Comparison of ENCODE assay signal across 9 mouse cellular contexts in the genomic region with DNA sequence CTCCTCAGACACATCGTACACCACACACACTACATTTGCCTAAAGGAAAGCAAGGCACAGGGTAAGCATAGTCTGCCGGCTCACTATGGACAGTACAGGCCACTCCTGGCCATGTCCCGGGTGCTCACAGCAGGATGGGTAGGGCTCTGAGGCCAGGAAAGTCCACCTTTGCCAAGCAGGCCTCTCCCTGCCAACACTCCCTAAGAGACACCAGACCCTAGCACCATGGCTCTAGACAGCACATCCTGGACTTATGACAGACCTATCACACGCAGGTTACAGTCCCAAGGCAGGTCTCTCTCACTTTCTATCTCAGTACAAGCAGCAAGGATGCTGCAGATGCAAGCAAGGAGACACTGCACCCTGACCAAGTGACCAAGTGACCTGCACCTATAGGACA. TPM values are rescaled to one million over a fixed set of nuclear protein-coding genes. Genes with fewer than 3 reads are reported as not detected.
DNase-seq lines count a peak whose midpoint lies in the region; ATAC-seq and TF ChIP-seq lines count a peak whose summit lies in the region.
"Had no signal": no experiment of that assay in that cellular context is flagged by ENCODE, and none has a peak within 500 bp of the region (broad histone marks: within the 10 kb centered on the region; RNA-seq: fewer than 3 reads in every experiment).

No protein-coding gene starts in this region.

- no peak overlapping the region for H3K27ac ChIP-seq in kidney, embryonic 16.5 days (ENCODE audit: low read length)
- no peak overlapping the region for H3K27ac ChIP-seq in embryonic facial prominence, embryonic 14.5 days (replicated peaks; ENCODE audit: low read depth, low read length)
- H3K27ac ChIP-seq in intestine, embryonic 15.5 days: no peak overlapping the region

- no peaks in the 10 kb centered on the region for H3K27me3 ChIP-seq in kidney, embryonic 16.5 days (ENCODE audit: insufficient read depth, low read length)
- no peaks in the 10 kb centered on the region for H3K27me3 ChIP-seq in embryonic facial prominence, embryonic 14.5 days (replicated peaks; ENCODE audit: control insufficient read depth, insufficient read depth, low read length)
- H3K27me3 ChIP-seq in intestine, embryonic 15.5 days (replicated peaks): no peaks in the 10 kb centered on the region
- no peaks in the 10 kb centered on the region for H3K27me3 ChIP-seq in myocyte (ENCODE audit: control insufficient read depth, insufficient read depth, insufficient read length)

- peaks cover 16% of the 10 kb centered on the region for H3K4me1 ChIP-seq in kidney, embryonic 16.5 days (ENCODE audit: insufficient read depth, low read length)
- H3K4me1 ChIP-seq in embryonic facial prominence, embryonic 14.5 days (ENCODE audit: control insufficient read depth, insufficient read depth, low read length): peaks cover 10% of the 10 kb centered on the region; the same call in 1 of the 2 replicates
- peaks cover 31% of the 10 kb centered on the region for H3K4me1 ChIP-seq in intestine, embryonic 15.5 days (replicated peaks)

- WGBS in kidney, embryonic 16.5 days: 92% methylated on average over 4 of the region's 4 CpGs
- 89% methylated on average over 4 of the region's 4 CpGs for WGBS in embryonic facial prominence, embryonic 14.5 days
- WGBS in intestine, embryonic 15.5 days: 86% methylated on average over 4 of the region's 4 CpGs

- H3K9ac ChIP-seq in kidney, embryonic 16.5 days (replicated peaks; ENCODE audit: low read length): peak overlapping the region; percentile 77
- peak overlapping the region; percentile 88 for H3K9ac ChIP-seq in embryonic facial prominence, embryonic 14.5 days (ENCODE audit: low read depth, low read length)
- peak overlapping the region; percentile 90 for H3K9ac ChIP-seq in intestine, embryonic 15.5 days

- H3K4me3 ChIP-seq in kidney, embryonic 16.5 days (ENCODE audit: low read length): peak overlapping the region; percentile 75
- peak overlapping the region; percentile 89 for H3K4me3 ChIP-seq in embryonic facial prominence, embryonic 14.5 days (ENCODE audit: low read depth, low read length)
- peak overlapping the region; percentile 82 for H3K4me3 ChIP-seq in intestine, embryonic 15.5 days (replicated peaks)
- H3K4me3 ChIP-seq in myocyte: peak overlapping the region; percentile 42

- peaks cover 49% of the 10 kb centered on the region for H3K36me3 ChIP-seq in kidney, embryonic 16.5 days (ENCODE audit: insufficient read depth, low read length)
- H3K36me3 ChIP-seq in embryonic facial prominence, embryonic 14.5 days (ENCODE audit: control insufficient read depth, insufficient read depth, low read length): peaks cover 48% of the 10 kb centered on the region
- peaks cover 21% of the 10 kb centered on the region for H3K36me3 ChIP-seq in intestine, embryonic 15.5 days
- H3K36me3 ChIP-seq in myocyte (ENCODE audit: control insufficient read depth, insufficient read depth): peaks cover 9% of the 10 kb centered on the region

- H3K4me2 ChIP-seq in kidney, embryonic 16.5 days (replicated peaks; ENCODE audit: low read depth, low read length): peak overlapping the region; percentile 81
- H3K4me2 ChIP-seq in embryonic facial prominence, embryonic 14.5 days (ENCODE audit: low read depth, low read length): peak overlapping the region; percentile 88
- H3K4me2 ChIP-seq in intestine, embryonic 15.5 days (replicated peaks): peak overlapping the region; percentile 81
- H3K4me2 ChIP-seq in myocyte (ENCODE audit: low read depth): peak overlapping the region; percentile 68

- H3K9me3 ChIP-seq in kidney, embryonic 16.5 days (ENCODE audit: low read length): no peaks in the 10 kb centered on the region
- no peaks in the 10 kb centered on the region for H3K9me3 ChIP-seq in embryonic facial prominence, embryonic 14.5 days (ENCODE audit: control insufficient read depth, low read length)
- H3K9me3 ChIP-seq in intestine, embryonic 15.5 days: no peaks in the 10 kb centered on the region

- H3K79me2 ChIP-seq in myocyte (ENCODE audit: control insufficient read depth, insufficient read depth): peaks cover 12% of the 10 kb centered on the region

- no peak for ATAC-seq in kidney, embryonic 16.5 days (ENCODE audit: low FRiP score, low TSS enrichment)
- ATAC-seq in embryonic facial prominence, embryonic 14.5 days (ENCODE audit: low read depth): no peak
- no peak for ATAC-seq in intestine, embryonic 15.5 days
- ATAC-seq in megakaryocyte-erythroid progenitor cell, adult 5-6 weeks (replicated peaks; ENCODE audit: low FRiP score, low TSS enrichment, poor library complexity, severe bottlenecking): no peak

- H3ac ChIP-seq in myocyte (ENCODE audit: control insufficient read depth, insufficient read length): peak overlapping the region; percentile 59

- no peak for DNase-seq in kidney, adult 8-10 months
- no peak for DNase-seq in embryonic facial prominence, embryonic 14.5 days (ENCODE audit: low spot score)
- DNase-seq in spleen, adult 12 weeks (ENCODE audit: low spot score): no peak
- no peak for DNase-seq in adrenal gland, postnatal 4 days (ENCODE audit: low spot score in 2 of 2)
- DNase-seq: thymus, postnatal 25 days had no signal

- TF ChIP-seq POLR2A in myocyte (IDR thresholded peaks at IDR 0.05; ENCODE audit: insufficient read length, low read depth): no peak

TF ChIP-seq in myocyte, 11 proteins besides CTCF, POLR2A, EP300 and RAD21:
- TF ChIP-seq MYOD1 (IDR thresholded peaks at IDR 0.05; ENCODE audit: control insufficient read depth in 1 of 3, insufficient read length in 2 of 3, low read depth in 2 of 3) (no peak), MAX (IDR thresholded peaks at IDR 0.05; ENCODE audit: low read depth) (no peak), TCF12 (IDR thresholded peaks at IDR 0.05; ENCODE audit: insufficient read depth, poor library complexity, severe bottlenecking) (no peak), MYOG (IDR thresholded peaks at IDR 0.05; ENCODE audit: control insufficient read depth in 1 of 3, insufficient read depth in 1 of 3, insufficient read length in 2 of 3, low read depth in 2 of 3) (no peak), REST (IDR thresholded peaks at IDR 0.05; ENCODE audit: insufficient read depth, insufficient read length) (no peak), CEBPB (IDR thresholded peaks at IDR 0.05; ENCODE audit: insufficient read depth, poor library complexity, severe bottlenecking) (no peak), TCF3 (IDR thresholded peaks at IDR 0.05; ENCODE audit: insufficient read length, low read depth) (no peak), SRF (IDR thresholded peaks at IDR 0.05; ENCODE audit: control insufficient read depth, insufficient read length, low read depth) (no peak), USF1 (IDR thresholded peaks at IDR 0.05; ENCODE audit: low read depth) (no peak)

RNA-seq across cellular contexts. Expression of gene Rhot2, which starts 1.5 kb away (rescaled TPM):
- polyA plus RNA-seq in kidney, embryonic 16.5 days (2015; fragmentation: Nextera tagmentation; extraction: Ambion mirVana): 29.3 and 32.5 TPM in 2 replicates
- 12.0 and 13.0 TPM in 2 replicates for polyA plus RNA-seq in embryonic facial prominence, embryonic 14.5 days (2014; fragmentation: Nextera tagmentation; extraction: Ambion mirVana)
- 19.2 and 22.1 TPM in 2 replicates for polyA plus RNA-seq in intestine, embryonic 15.5 days (2015; fragmentation: Nextera tagmentation; extraction: Ambion mirVana)
- 48.3 TPM for polyA plus RNA-seq in myocyte (2012; fragmentation: generic; extraction: Trizol)
- total RNA-seq in megakaryocyte-erythroid progenitor cell, adult 5-6 weeks (2014; fragmentation: Nextera tagmentation): 51.2 and 54.8 TPM in 2 replicates
- 21.3 and 27.4 TPM in 2 replicates for total RNA-seq in megakaryocyte-erythroid progenitor cell, adult 5-6 weeks (2017)
- total RNA-seq in adrenal gland, postnatal 4 days (2021): 10 to 100 TPM; 89.6 to 95.0 TPM

RNA-seq across cellular contexts. Expression of gene Gm20683, which starts 1.6 kb away (rescaled TPM):
- 4.0 and 4.3 TPM in 2 replicates for polyA plus RNA-seq in kidney, embryonic 16.5 days (2015; fragmentation: Nextera tagmentation; extraction: Ambion mirVana)
- polyA plus RNA-seq in embryonic facial prominence, embryonic 14.5 days (2014; fragmentation: Nextera tagmentation; extraction: Ambion mirVana): 1.4 and 1.6 TPM in 2 replicates
- 1.1 and 2.4 TPM in 2 replicates for polyA plus RNA-seq in intestine, embryonic 15.5 days (2015; fragmentation: Nextera tagmentation; extraction: Ambion mirVana)
- polyA plus RNA-seq in myocyte (2012; fragmentation: generic; extraction: Trizol): 0.67 TPM
- 1.7 and 6.4 TPM in 2 replicates for total RNA-seq in megakaryocyte-erythroid progenitor cell, adult 5-6 weeks (2014; fragmentation: Nextera tagmentation)
- total RNA-seq in megakaryocyte-erythroid progenitor cell, adult 5-6 weeks (2017): not detected in 2 replicates
- 10 to 100 TPM; 13.2 to 15.5 TPM for total RNA-seq in adrenal gland, postnatal 4 days (2021)

RNA-seq across cellular contexts. Expression of gene Rhbdl1, which starts 6.0 kb away (rescaled TPM):
- polyA plus RNA-seq in kidney, embryonic 16.5 days (2015; fragmentation: Nextera tagmentation; extraction: Ambion mirVana): 3.3 and 4.0 TPM in 2 replicates
- 2.8 and 3.3 TPM in 2 replicates for polyA plus RNA-seq in embryonic facial prominence, embryonic 14.5 days (2014; fragmentation: Nextera tagmentation; extraction: Ambion mirVana)
- polyA plus RNA-seq in intestine, embryonic 15.5 days (2015; fragmentation: Nextera tagmentation; extraction: Ambion mirVana): 1.8 and 1.9 TPM in 2 replicates
- polyA plus RNA-seq in myocyte (2012; fragmentation: generic; extraction: Trizol): 0.67 TPM
- total RNA-seq in megakaryocyte-erythroid progenitor cell, adult 5-6 weeks (2014; fragmentation: Nextera tagmentation): 0.50 and 2.0 TPM in 2 replicates
- 0.30 and 0.47 TPM in 2 replicates for total RNA-seq in megakaryocyte-erythroid progenitor cell, adult 5-6 weeks (2017)
- total RNA-seq in adrenal gland, postnatal 4 days (2021): 10 to 100 TPM; 19.3 to 21.4 TPM

RNA-seq across cellular contexts. Expression of gene Stub1, which starts 9.9 kb away (rescaled TPM):
- 387 and 393 TPM in 2 replicates for polyA plus RNA-seq in kidney, embryonic 16.5 days (2015; fragmentation: Nextera tagmentation; extraction: Ambion mirVana)
- 314 and 351 TPM in 2 replicates for polyA plus RNA-seq in embryonic facial prominence, embryonic 14.5 days (2014; fragmentation: Nextera tagmentation; extraction: Ambion mirVana)
- polyA plus RNA-seq in intestine, embryonic 15.5 days (2015; fragmentation: Nextera tagmentation; extraction: Ambion mirVana): 297 and 322 TPM in 2 replicates
- 196 TPM for polyA plus RNA-seq in myocyte (2012; fragmentation: generic; extraction: Trizol)
- total RNA-seq in megakaryocyte-erythroid progenitor cell, adult 5-6 weeks (2014; fragmentation: Nextera tagmentation): 89.4 and 112 TPM in 2 replicates
- 77.6 and 77.7 TPM in 2 replicates for total RNA-seq in megakaryocyte-erythroid progenitor cell, adult 5-6 weeks (2017)
- total RNA-seq in adrenal gland, postnatal 4 days (2021): 100 to 1,000 TPM; 210 to 213 TPM

RNA-seq across cellular contexts. Expression of gene Jmjd8, which starts 14.5 kb away (rescaled TPM):
- 72.3 and 73.0 TPM in 2 replicates for polyA plus RNA-seq in kidney, embryonic 16.5 days (2015; fragmentation: Nextera tagmentation; extraction: Ambion mirVana)
- 35.2 and 36.2 TPM in 2 replicates for polyA plus RNA-seq in embryonic facial prominence, embryonic 14.5 days (2014; fragmentation: Nextera tagmentation; extraction: Ambion mirVana)
- 45.1 and 49.4 TPM in 2 replicates for polyA plus RNA-seq in intestine, embryonic 15.5 days (2015; fragmentation: Nextera tagmentation; extraction: Ambion mirVana)
- polyA plus RNA-seq in myocyte (2012; fragmentation: generic; extraction: Trizol): 15.5 TPM
- total RNA-seq in megakaryocyte-erythroid progenitor cell, adult 5-6 weeks (2014; fragmentation: Nextera tagmentation): 20.1 and 31.7 TPM in 2 replicates
- total RNA-seq in megakaryocyte-erythroid progenitor cell, adult 5-6 weeks (2017): 19.5 and 21.5 TPM in 2 replicates
- 10 to 100 TPM; 72.9 to 81.8 TPM for total RNA-seq in adrenal gland, postnatal 4 days (2021)
